Mouse (Mus musculus): ENCODE results near the gene Ppp1r9a. TPM values are rescaled to one million over a fixed set of nuclear protein-coding genes. Genes with fewer than 3 reads are reported as not detected.

Ppp1r9a gene
- polyA plus RNA-seq, 1 experiment from 2014 or later = 7.5 TPM

GRCm38 (mm10) chr6:5190761-5191160 lies 288.0 kb downstream of the Ppp1r9a start:
- Histone ChIP-seq H3K9me3 (ENCODE audit: control insufficient read depth, low read length) (no peaks in the 10 kb centered on the region), H3K4me2 (ENCODE audit: low read depth, low read length) (no peak overlapping the region), H3K4me1 (ENCODE audit: control insufficient read depth, insufficient read depth, low read length) (no peaks in the 10 kb centered on the region), H3K9ac (ENCODE audit: low read depth, low read length) (no peak overlapping the region), H3K27me3 (replicated peaks; ENCODE audit: control insufficient read depth, insufficient read depth, low read length) (no peaks in the 10 kb centered on the region), H3K4me3 (ENCODE audit: low read length) (no peak overlapping the region), H3K27ac (ENCODE audit: low read length) (no peak overlapping the region), H3K36me3 (ENCODE audit: control insufficient read depth, insufficient read depth, low read length) (no peaks in the 10 kb centered on the region)
- 80% methylated on average over 4 of the region's 4 CpGs for WGBS
- no peak for ATAC-seq

GRCm38 (mm10) chr6:5193693-5194092 lies 291.0 kb downstream of the Ppp1r9a start, which contains the start of gene Pon1:
Gene Pon1 (minus strand): TSS chr6:5193946.
- no peaks in the 10 kb centered on the region for H3K9me3 ChIP-seq (ENCODE audit: control insufficient read depth, low read length)
- ATAC-seq = no peak
- H3K4me3 ChIP-seq (ENCODE audit: low read length) = no peak within 1 kb of the TSS
- no peaks in the 10 kb centered on the region for H3K36me3 ChIP-seq (ENCODE audit: control insufficient read depth, insufficient read depth, low read length)
- no peak within 1 kb of the TSS for H3K9ac ChIP-seq (ENCODE audit: low read depth, low read length)
- no peaks in the 10 kb centered on the region for H3K4me1 ChIP-seq (ENCODE audit: control insufficient read depth, insufficient read depth, low read length)
- WGBS = 45% methylated on average over 5 of the region's 5 CpGs
- H3K4me2 ChIP-seq (ENCODE audit: low read depth, low read length) = no peak within 1 kb of the TSS
- H3K27ac ChIP-seq (ENCODE audit: low read length) = no peak within 1 kb of the TSS
- H3K27me3 ChIP-seq (replicated peaks; ENCODE audit: control insufficient read depth, insufficient read depth, low read length) = no peaks in the 10 kb centered on the region

GRCm38 (mm10) chr6:5198590-5198989 lies 295.9 kb downstream of the Ppp1r9a start:
- Histone ChIP-seq H3K27ac (ENCODE audit: low read length) (no peak overlapping the region), H3K9ac (ENCODE audit: low read depth, low read length) (no peak overlapping the region), H3K4me1 (ENCODE audit: control insufficient read depth, insufficient read depth, low read length) (no peaks in the 10 kb centered on the region), H3K27me3 (replicated peaks; ENCODE audit: control insufficient read depth, insufficient read depth, low read length) (no peaks in the 10 kb centered on the region), H3K36me3 (ENCODE audit: control insufficient read depth, insufficient read depth, low read length) (no peaks in the 10 kb centered on the region), H3K9me3 (ENCODE audit: control insufficient read depth, low read length) (no peaks in the 10 kb centered on the region), H3K4me2 (ENCODE audit: low read depth, low read length) (no peak overlapping the region), H3K4me3 (ENCODE audit: low read length) (no peak overlapping the region)
- ATAC-seq = no peak
- WGBS = 90% methylated on average over 5 of the region's 5 CpGs

GRCm38 (mm10) chr6:5199376-5199905 lies 296.7 kb downstream of the Ppp1r9a start:
- H3K4me3 ChIP-seq (ENCODE audit: low read length) = no peak overlapping the region
- H3K4me2 ChIP-seq (ENCODE audit: low read depth, low read length) = no peak overlapping the region
- no peak overlapping the region for H3K9ac ChIP-seq (ENCODE audit: low read depth, low read length)
- H3K27ac ChIP-seq (ENCODE audit: low read length) = no peak overlapping the region
- no peaks in the 10 kb centered on the region for H3K4me1 ChIP-seq (ENCODE audit: control insufficient read depth, insufficient read depth, low read length)
- no peak for ATAC-seq
- WGBS = 87% methylated on average over 8 of the region's 8 CpGs
- H3K27me3 ChIP-seq (replicated peaks; ENCODE audit: control insufficient read depth, insufficient read depth, low read length) = no peaks in the 10 kb centered on the region
- no peaks in the 10 kb centered on the region for H3K36me3 ChIP-seq (ENCODE audit: control insufficient read depth, insufficient read depth, low read length)
- H3K9me3 ChIP-seq (ENCODE audit: control insufficient read depth, low read length) = no peaks in the 10 kb centered on the region

GRCm38 (mm10) chr6:5199916-5200315 lies 297.2 kb downstream of the Ppp1r9a start:
- H3K4me3 ChIP-seq (ENCODE audit: low read length) = no peak overlapping the region
- no peak for ATAC-seq
- WGBS = 77% methylated on average over 3 of the region's 3 CpGs

GRCm38 (mm10) chr6:5207817-5208216 lies 305.1 kb downstream of the Ppp1r9a start:
- no peak for ATAC-seq
- Histone ChIP-seq H3K27me3 (replicated peaks; ENCODE audit: control insufficient read depth, insufficient read depth, low read length) (no peaks in the 10 kb centered on the region), H3K27ac (ENCODE audit: low read length) (no peak overlapping the region), H3K4me1 (ENCODE audit: control insufficient read depth, insufficient read depth, low read length) (no peaks in the 10 kb centered on the region), H3K36me3 (ENCODE audit: control insufficient read depth, insufficient read depth, low read length) (no peaks in the 10 kb centered on the region), H3K4me2 (ENCODE audit: low read depth, low read length) (no peak overlapping the region), H3K4me3 (ENCODE audit: low read length) (no peak overlapping the region), H3K9me3 (ENCODE audit: control insufficient read depth, low read length) (no peaks in the 10 kb centered on the region), H3K9ac (ENCODE audit: low read depth, low read length) (no peak overlapping the region)
- 71% methylated on average over 2 of the region's 2 CpGs for WGBS

More at GRCm38 (mm10) chr6:5199916-5200315, 297.2 kb downstream of the Ppp1r9a start:
- Histone ChIP-seq H3K9ac (ENCODE audit: low read depth, low read length) (no peak overlapping the region), H3K36me3 (ENCODE audit: control insufficient read depth, insufficient read depth, low read length) (no peaks in the 10 kb centered on the region), H3K27ac (ENCODE audit: low read length) (no peak overlapping the region), H3K4me2 (ENCODE audit: low read depth, low read length) (no peak overlapping the region), H3K27me3 (replicated peaks; ENCODE audit: control insufficient read depth, insufficient read depth, low read length) (no peaks in the 10 kb centered on the region), H3K4me1 (ENCODE audit: control insufficient read depth, insufficient read depth, low read length) (no peaks in the 10 kb centered on the region), H3K9me3 (ENCODE audit: control insufficient read depth, low read length) (no peaks in the 10 kb centered on the region)

Other genes with a start within 250 kb of the Ppp1r9a start
- 38.8 and 40.6 TPM in 2 replicates for gene Sgce, start 155.7 kb upstream of the Ppp1r9a start, polyA plus RNA-seq (2015; fragmentation: Nextera tagmentation; extraction: Ambion mirVana)
- 1.6 and 1.7 TPM in 2 replicates for gene Peg10, start 155.6 kb upstream of the Ppp1r9a start, polyA plus RNA-seq (2015; fragmentation: Nextera tagmentation; extraction: Ambion mirVana)

All from intestine, embryonic 16.5 days (tissue).